24 mouse cellular contexts compared by ENCODE assay signal in the genomic region with DNA sequence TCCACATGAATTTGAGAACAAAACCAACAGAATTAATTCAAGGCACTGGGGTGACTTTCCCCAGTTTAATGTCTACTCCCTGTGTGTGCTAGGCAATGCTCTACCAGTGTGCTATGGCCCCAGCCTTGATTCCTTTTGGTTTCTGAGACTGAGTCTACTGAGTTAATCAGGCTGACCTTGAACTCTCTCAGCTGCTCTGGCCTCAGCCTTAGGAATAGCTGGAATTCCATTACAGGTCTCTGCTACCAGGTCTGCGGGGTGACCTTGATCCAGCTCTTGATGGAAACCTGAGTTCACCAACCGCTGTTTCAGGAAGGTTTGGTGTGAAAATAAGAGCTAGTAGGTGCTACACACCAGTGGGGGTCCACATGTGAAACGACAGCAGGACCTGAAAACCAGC. TPM values are rescaled to one million over a fixed set of nuclear protein-coding genes. Genes with fewer than 3 reads are reported as not detected.
"Had no signal": no experiment of that assay in that cellular context is flagged by ENCODE, and none has a peak within 500 bp of the region (broad histone marks: within the 10 kb centered on the region; RNA-seq: fewer than 3 reads in every experiment).

No protein-coding gene starts in this region.

- H3K27ac ChIP-seq: limb, embryonic 12.5 days; limb, embryonic 15.5 days; liver, embryonic 14.5 days; midbrain, embryonic 12.5 days; neural tube, embryonic 12.5 days; stomach, embryonic 15.5 days had no signal

- H3K36me3 ChIP-seq: kidney, embryonic 15.5 days; limb, embryonic 12.5 days; limb, embryonic 15.5 days; midbrain, embryonic 12.5 days; neural tube, embryonic 12.5 days; stomach, embryonic 15.5 days had no signal

- H3K9ac ChIP-seq: kidney, embryonic 15.5 days; limb, embryonic 12.5 days; limb, embryonic 15.5 days; liver, embryonic 14.5 days; liver, postnatal 0 days; midbrain, embryonic 12.5 days; neural tube, embryonic 12.5 days; stomach, embryonic 15.5 days had no signal

- DNase-seq: kidney, adult 8-10 months; kidney, postnatal 14 days; kidney, postnatal 4 days; left cerebral cortex, postnatal 4 days; liver, postnatal 0 days; lung, embryonic 14.5 days; lung, postnatal 14 days; lung, postnatal 4 days; retina, postnatal 1 day; right cerebral cortex, postnatal 25 days; spleen, adult 18-20 months; thymus, postnatal 36 days had no signal

- H3K4me2 ChIP-seq: midbrain, embryonic 12.5 days; neural tube, embryonic 12.5 days had no signal

- ATAC-seq: liver, postnatal 0 days; midbrain, embryonic 16.5 days had no signal

- H3K9me3 ChIP-seq: kidney, embryonic 15.5 days; limb, embryonic 15.5 days; neural tube, embryonic 12.5 days; stomach, embryonic 15.5 days had no signal

- H3K4me3 ChIP-seq: midbrain, embryonic 12.5 days; neural tube, embryonic 12.5 days had no signal

RNA-seq across cellular contexts. Expression of gene Tead4, which starts 1.3 kb away (rescaled TPM):
- total RNA-seq: megakaryocyte progenitor cell, adult 5-6 weeks; megakaryocyte-erythroid progenitor cell, adult 5-6 weeks; monocyte, adult 5-6 weeks; neutrophil, adult 5-6 weeks had no signal
